Mouse (Mus musculus): Measurements from ENCODE around the gene Cacng7.
A peak's percentile ranks its signal among the peaks of the same experiment; 100 is the strongest.
"Not testable (repeated sequence)": the region's sequence is repeated elsewhere in the genome, so short reads cannot be mapped to it uniquely, and the experiment has no call there.

Cacng7 gene

DNA sequence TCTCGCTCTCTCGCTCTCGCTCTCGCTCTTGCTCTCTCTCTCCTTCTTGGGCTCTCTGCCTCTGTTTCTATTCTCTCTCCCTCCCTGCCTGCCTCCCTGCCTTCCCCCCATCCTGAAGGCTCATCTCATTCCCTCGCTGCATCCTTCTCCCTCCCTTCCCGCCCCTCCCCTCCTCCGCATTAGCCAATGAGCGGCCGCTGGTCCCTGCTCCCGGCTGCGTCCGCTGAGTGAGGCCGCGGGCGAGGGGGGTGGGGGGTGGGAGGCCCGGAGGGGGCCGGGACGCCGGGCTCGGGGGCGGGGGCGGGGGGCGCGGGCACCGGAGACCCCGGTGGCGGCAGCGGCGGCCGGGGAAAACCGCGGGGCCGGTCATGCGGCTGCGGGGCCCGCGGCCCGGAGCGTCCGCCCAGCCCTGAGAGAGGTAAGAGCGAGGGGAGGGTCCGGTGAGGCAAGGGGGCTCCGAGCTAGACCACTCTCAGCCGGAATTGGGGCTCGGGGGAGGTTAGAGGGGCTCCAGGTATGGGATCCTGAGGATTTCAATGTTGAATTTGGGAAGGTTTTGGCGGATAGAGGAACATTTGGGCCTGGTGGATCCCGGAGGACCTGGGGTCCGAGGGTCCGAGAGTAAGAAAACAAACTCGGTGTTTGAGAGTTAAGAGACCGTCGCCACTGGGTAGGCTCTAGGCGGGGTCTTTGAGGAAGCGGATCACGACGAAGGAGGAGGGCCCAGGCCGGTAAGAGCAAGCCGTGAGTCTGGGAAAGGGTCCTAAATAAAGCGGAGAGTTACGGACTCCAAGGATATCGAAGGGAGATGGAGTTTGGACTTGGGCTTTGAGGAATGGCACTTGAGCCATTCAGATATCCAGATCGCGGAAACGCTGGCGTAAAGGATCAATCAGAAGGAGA lies at the start of gene Cacng7:
Cacng7 (plus strand) TSS at position 337 of the 903 bp plus-strand sequence.
- DNase-seq (ENCODE audit: low spot score), result peak; percentile 77

DNA sequence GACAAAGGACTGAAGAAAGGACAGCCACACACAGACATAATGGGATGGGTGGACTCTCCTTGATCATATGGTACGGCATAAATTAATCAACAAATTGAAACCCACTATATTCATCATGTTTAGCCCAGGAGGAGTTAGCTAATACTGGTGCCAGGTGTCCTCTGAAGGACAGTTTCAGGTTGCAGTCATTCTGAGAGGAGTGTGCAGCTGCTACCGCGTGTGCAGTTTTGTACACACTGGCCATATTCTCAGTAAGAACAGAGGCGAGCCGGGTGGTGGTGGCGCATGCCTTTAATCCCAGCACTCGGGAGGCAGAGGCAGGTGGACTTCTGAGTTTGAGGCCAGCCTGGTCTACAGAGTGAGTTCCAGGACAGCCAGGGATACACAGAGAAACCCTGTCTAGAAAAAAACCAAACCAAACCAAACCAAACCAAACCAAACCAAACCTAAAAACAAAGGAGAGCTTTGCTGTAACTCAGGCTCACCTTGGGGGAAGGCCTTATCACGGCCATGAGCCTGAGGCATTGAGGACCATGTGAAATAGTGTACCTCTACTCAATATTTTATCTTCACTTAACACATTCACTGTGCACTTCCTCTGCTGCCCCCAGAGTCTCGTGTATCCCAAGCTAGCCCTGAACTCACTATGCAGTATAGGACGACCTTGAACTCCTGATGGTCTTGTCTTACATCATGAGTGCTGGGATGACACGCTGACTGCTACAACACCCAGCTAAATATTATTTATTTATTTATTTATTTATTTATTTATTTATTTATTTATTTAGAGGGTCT lies 49.5 kb upstream of the Cacng7 start:
- DNase-seq (ENCODE audit: low spot score), result no peak

DNA sequence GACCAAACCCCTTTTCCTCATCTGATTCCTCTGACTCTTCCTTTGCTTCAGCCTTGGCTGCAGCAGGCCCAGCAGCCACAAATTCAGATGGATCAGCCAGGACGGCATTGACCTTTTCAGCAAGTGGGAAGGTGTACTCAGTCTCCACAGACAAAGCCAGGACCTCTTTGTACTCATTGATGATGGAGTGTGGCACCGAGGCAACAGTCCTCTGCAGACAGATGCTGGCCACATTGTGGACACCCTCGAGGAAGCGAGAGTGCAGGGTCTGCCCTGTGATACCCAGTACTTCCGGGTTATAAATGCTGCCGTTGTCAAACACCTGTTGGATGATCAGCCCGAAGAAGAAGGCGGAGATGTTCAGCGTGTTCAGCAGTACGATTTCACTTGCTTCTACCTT lies 48.2 kb upstream of the Cacng7 start:
- no peak for DNase-seq (ENCODE audit: low spot score)

DNA sequence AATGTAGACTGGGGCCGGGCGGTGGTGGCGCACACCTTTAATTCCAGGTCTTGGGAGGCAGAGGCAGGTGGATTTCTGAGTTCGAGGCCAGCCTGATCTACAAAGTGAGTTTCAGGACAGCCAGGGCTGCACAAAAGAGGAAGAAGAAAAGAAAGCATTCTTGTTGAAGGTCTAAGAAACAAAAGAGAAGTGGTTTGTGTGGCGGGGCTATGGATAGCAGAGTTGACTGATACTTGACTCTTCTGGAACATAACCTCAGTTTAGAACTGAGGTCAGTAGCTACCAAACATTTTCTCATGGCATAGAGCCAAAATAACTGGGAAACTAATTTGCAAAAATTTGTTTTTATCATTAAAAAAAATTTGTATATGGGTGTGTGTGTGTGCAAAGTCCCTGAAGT lies 46.7 kb upstream of the Cacng7 start:
- no peak for DNase-seq (ENCODE audit: low spot score)

DNA sequence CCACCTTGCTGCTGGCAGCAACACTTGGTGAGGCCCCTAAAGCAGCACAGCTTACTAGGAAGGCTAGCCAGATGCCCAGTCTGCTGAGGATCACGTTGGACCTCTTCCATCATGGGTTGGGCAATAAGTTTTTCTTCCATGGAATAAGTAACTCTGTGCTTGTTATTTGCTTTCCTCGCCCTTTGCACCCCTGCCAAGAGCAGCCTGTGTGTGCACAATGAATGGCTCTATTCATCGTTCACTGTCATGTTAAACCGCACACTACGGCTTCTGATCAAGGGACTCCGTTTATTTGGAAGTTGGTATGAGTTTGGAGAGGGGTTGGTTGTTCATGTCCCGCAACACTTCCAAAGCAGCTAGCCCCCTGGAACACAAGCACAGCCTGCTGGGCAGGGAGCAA lies 45.6 kb upstream of the Cacng7 start:
- no peak for DNase-seq (ENCODE audit: low spot score)

DNA sequence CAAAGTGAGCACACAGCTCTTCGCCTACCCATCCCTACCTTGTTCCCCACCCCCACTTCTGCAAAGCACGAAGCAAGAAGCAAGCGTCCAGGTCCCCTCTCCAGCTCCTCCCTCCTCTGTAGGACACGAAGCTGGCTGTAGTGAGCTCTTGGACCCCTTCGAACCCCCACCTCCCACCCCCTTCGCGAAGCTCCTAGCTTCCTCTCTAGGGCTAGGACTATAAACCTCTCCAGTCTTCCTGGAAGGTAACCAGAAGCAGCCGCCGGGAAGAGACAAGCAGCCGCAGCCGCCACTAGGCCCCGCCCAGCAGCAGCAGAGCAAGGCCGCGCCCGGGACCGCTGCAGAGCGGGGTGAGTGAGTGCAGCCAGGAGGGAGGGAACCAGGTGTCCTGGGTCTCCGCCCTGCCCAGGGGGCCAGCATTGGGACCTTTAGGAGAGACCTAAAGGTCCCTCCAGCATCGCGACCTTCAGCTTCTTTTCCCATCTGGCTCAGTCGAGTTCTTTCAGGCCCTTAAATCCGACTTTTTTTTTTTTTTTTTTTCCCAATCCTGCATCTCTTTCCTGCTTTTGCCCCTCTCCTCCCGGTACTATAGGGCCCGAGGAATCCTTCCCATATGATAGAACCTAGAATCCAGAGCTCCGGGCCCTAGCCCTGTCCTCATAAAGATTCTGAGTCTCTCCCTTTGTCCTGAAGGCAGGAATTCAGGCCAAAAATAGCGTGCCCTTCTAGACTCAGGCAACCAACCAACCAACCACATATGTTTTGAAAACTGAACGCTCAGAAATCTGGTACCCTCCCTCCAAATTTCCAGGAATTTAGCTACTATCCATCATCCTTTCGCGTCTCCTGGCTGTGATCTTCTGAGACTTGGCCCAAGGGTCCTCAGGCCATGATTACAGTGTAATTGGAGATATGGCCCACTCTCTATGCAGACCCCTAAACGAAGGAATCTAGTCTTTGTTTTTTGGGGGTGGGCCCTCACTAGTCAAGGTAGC lies 43.5 kb upstream of the Cacng7 start, which contains the start of the genes Myadm and Prkcg:
Myadm (plus strand) TSS at position 105 of the 995 bp plus-strand sequence.
Prkcg (plus strand) TSS at position 204 of the 995 bp plus-strand sequence.
- DNase-seq (ENCODE audit: low spot score), result peak; percentile 80

DNA sequence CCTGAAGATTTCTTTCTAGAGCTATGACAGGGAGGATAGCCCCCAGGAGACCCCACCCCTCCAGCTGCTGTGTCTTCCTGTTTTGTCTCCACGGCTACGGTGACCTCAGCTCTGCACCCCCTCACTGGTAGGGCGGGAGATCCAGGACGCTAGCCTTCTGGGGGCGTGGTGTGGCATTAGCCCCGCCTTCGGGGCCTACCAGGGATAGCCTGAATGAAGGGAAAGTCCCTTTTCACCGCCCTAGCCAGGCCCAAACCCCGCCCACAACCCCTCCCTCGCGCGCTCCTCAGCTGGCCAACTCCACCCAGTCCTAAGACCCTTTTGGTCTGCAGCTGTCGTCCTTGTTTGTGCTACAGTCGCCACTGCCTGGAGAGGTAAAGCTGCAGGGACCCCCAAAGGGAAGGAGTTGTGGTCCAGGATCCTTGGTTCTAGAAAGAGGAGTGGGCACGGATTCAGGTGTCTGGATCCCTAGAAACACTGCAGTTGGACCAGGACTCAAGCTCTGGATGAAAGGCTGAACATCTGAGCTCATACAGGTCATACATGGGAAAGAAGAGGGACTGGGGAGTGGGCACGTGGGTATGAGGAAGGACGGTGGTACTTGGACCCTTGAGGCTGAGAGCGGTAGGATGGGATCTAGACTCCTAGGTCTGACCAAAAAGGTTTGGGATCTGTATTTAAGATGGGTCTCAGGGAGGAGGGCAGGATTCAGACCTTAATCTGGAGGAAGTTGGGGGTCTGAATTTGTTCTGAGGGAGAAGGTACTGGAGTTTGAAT lies 42.3 kb upstream of the Cacng7 start:
- DNase-seq (ENCODE audit: low spot score), result peak; percentile 97

DNA sequence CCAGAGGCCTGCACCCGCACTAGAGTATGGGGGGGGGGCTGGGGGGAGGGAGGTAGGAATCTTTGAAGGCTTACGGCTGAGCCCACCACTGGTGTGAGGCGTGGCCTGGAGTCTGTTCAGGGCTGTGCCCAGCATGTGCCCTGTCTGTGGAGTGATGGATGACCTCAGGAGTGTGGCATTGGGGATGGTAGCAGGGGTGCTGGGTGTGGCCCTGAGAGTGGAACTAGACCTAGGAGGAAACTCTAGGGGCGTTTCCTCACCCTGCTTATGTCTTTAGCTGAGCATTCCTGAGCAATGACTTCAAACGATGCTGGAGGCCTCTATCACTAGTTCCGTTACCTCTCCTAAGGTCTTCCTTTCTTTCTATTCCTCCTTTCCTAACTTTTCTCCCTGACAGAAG lies 41.6 kb upstream of the Cacng7 start:
- peak; percentile 33 for DNase-seq (ENCODE audit: low spot score)

DNA sequence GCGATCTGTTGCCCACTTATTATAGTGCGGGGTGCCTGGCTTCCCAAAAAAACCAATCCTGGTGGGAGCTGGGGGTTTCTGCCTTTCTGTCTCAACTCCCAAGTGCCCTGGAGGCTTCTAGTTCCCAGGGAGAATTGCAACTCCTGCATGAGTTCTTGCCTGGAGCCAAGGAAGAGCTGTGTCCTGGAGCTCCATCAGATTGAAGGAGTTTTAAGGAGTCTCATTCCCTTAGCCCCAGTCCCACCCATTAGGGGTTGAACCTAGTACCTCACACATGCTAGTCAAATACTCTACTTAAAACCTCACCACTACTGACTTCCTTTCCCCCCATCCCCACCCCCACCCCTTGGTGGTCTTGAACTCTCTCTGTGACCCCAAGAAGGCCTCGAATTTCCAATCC lies 41.0 kb upstream of the Cacng7 start:
- DNase-seq (ENCODE audit: low spot score), result no peak

DNA sequence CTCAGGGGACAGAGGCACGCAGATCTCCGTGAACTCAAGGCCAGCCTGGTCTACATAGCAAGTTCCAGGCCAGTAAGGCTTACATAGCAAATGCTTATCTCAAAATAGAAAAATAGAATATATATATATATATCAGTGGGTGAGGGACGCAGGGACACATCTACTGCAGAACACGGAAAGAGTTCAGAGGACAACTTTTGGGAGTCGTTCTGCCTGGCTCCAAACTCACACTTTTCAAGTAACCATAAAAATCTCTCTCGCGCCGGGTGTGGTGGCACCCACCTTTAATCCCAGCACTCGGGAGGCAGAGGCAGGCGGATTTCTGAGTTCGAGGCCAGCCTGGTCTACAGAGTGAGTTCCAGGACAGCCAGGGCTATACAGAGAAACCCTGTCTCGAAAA lies 40.5 kb upstream of the Cacng7 start:
- DNase-seq (ENCODE audit: low spot score), result not testable (repeated sequence)

DNA sequence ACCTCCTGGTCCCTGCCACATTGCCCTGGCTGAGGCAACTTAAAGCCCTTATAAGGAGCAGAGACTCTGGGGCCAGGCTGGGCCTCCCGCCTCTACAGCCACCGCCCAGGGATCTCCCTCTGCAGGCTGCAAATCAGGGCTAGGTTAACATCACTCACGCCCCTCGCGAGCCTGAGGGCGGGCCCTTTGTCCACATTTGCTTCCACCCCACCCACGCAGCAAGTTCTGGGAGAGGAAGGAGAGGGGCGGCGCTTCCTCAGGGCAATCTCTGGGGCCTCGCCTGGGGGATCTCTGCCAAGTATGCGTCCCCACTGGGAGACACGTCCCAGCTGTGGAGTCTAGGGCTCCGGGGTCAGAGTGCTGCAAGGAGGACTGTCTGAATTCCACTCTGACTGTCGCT lies 40.0 kb upstream of the Cacng7 start:
- peak; percentile 87 for DNase-seq (ENCODE audit: low spot score)

DNA sequence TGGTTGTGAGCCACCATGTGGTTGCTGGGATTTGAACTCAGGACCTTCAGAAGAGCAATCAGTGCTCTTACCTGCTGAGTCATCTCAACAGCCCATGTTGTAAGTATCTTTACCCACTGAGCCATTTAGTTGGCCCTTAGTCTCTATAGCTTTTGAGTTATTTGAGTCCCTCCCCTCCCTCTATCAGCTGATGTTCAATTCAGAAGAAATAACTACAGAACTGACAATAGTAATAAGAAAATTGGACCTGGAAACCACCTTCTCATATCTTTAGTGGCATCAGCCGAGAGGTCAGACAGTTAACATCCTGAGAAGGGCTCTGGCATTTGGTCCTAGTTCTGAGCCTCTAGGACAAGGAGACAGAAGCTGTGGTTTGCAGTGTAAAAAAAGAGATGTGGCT lies 38.0 kb upstream of the Cacng7 start:
- DNase-seq (ENCODE audit: low spot score), result no peak

DNA sequence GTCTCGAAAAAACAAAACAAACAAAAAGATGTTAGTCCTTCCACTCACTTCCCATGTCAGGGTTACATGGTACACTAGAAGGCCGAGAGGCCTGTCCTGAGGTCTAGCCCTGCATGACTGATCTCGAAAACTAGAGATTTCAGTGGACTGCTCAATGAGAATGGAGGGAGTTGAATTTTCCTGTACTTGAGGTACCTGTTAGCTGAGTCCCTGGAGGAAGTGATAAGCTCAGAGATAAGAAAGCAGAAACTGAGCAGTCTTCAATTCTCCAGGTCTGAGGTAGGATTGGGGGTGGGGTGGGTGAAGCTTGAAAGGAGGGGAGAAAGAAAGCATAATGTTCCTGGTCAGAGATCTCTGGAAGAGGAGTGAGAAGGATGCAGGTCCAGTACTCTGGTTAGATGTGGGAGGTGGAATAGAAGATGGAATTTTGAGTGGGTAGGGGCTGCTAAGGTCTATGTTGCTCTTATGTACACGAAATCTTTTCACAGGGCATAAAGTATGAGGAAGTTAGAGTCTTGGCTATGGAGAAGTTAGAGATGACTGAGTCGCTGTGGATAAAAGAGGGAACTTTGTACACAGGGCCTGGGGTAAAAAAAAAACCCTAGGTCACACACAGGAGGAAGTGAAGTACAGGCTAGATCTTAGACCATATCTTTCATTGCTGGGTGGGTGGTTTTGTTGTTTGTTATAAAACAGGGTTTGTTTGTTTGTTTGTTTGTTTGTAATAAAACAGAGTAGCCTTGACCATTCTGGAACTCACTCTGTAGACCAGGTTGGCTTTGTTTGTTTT lies 37.2 kb upstream of the Cacng7 start:
- DNase-seq (ENCODE audit: low spot score), result no peak

DNA sequence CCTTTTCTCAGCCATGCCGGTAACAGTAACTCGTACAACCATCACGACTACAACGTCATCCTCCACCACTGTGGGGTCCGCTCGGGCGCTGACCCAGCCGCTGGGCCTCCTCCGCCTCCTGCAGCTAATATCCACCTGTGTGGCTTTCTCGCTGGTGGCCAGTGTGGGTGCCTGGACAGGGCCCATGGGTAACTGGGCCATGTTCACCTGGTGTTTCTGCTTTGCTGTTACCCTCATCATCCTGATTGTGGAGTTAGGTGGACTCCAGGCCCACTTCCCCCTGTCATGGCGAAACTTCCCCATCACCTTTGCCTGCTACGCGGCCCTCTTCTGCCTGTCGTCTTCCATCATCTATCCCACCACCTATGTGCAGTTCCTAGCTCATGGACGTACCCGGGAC lies 36.0 kb upstream of the Cacng7 start:
- no peak for DNase-seq (ENCODE audit: low spot score)

DNA sequence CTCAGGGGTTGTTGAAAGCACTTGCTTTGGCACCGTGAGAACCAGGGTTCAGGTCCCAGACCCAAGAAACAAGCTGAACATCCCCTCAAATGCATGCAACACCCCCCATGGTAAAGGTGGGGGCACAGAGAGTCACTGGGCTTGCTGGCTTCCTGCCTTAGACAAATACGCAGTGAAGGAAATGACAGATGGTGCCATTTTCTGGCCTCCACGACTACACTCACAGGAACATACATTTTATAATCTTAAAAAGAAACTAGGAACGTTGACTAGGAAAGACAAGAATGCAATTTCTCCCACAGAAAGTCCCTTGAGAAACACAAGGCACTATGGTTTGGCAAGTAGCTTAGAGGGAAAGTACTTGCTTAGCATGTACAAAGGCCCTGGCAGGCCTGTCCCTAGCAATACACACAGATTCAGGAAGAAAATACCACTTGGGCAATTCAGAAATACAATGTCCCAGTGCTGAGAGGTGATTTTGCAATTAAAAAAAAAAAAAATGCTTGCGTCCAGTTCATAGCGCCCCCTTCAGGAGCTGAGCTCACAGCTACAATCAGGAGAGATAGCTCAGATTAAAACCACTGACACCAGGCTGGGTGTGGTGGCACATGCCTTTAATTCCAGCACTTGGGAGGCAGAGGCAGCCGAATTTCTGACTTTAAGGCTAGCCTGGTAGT lies 32.7 kb upstream of the Cacng7 start:
- no peak for DNase-seq (ENCODE audit: low spot score)

DNA sequence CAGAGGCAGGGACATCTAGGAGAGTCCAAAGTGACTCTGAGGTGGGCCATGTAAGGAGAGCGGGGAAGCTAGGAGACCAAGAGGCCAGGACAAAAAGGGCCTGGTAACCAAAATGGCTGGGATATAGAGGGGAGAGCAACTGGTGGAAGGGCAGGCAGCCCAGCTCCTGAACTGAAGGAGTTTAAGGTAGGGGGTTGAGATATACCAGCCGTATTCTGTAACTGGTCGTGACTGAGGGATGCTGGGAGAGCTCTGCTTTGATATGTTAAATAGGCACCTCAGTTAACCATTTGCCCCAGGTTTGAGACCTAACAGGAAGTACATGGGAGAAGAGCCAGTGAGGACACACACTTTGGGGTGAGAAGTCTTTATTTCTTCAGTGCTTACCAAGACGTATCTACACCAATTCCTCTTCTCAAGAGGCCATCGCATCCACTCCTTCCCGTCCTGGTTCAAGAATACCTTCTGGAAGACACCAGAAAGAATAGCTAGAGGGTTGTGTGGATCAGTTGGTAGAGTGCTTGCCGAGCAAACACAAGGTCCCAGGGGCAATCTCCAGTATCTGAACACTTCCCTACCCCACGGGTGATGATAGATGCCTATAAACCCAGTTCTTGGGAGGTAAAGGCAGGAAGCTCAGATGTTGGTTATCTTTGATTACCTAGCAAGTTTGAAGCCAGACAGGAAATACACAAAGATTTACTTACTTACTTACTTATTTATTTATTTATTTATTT lies 31.7 kb upstream of the Cacng7 start:
- DNase-seq (ENCODE audit: low spot score), result no peak

DNA sequence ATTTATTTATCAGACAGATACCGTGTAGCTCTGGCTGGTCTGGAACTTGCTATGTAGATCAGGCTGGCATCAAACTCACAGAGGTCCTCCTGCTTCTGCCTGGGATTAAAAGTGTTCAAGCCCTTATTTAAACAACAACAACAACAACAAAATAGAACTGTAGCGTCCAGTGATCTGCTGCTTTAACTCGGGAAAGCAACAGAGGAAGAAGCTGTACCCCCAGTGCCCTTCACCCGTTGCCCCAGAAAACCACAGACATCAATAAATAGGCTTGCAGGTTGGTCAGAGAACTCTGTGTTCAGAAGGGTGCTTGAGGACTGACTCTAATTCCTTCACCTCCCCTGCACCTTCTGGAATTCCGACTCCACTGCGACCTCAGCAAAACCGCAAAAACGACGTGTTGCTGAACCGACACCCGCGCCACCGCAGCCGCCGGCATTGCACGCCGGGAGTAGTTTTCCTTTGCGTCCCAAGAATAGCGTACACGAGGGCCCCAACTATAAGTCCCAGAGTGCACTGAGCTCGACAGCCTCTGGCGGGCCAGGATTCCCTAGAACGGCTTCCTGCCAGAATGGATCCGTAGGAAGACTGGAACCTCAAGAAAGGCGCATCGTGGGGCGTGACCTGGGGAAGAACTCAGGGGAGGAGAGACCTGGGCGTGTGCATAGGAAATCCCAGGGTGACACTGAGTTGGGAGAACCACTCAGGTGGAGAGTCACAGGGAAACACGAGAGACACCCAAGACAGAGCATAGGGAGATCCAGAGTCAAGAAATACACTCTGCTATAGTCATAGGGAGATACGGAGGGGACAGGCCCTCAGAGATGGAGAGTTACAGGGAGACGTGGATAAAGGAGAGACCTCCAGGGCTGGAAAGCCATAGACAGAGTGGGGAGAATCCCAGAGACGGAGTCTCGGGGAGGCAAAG lies 30.9 kb upstream of the Cacng7 start:
- DNase-seq (ENCODE audit: low spot score), result peak; percentile 52

All from embryo, embryonic 10 days (tissue).